Mouse (Mus musculus): ENCODE measurements around the gene Plekha6. TPM values are rescaled to one million over a fixed set of nuclear protein-coding genes. Genes with fewer than 3 reads are reported as not detected.
A peak's percentile ranks its signal among the peaks of the same experiment; 100 is the strongest.

Gene Plekha6
- polyA plus RNA-seq, 1 experiment from 2014 or later: 4.0 TPM

DNA sequence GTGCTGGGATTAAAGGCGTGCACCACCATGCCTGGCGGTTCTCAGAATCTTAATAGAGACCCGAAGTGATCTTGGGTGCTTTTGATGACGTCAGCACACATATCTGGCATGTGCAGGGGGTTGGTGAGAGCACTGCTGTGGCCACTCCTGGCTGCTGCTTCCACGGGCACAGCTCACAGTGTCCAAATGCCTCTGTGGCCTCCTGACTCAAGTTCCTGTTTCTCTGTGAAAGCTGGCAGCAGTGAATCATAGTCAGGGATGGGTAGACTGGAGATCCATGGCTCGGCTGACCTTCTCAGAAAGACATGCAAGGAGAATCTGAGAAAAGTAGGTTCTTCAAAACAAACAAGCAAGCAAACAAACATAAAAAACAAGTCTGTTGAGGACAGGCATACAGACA is 151.8 kb downstream of the Plekha6 start:
- WGBS: 83% methylated on average over 6 of the region's 6 CpGs
- Histone ChIP-seq H3K4me1 (peaks cover 5% of the 10 kb centered on the region), H3K9me3 (no peaks in the 10 kb centered on the region), H3K27me3 (no peaks in the 10 kb centered on the region), H3K9ac (no peak overlapping the region), H3K4me3 (no peak overlapping the region), H3K27ac (no peak overlapping the region), H3K4me2 (no peak overlapping the region), H3K36me3 (no peaks in the 10 kb centered on the region)
- ATAC-seq (ENCODE audit: insufficient number of reproducible peaks, insufficient read depth, low FRiP score, low TSS enrichment, low read depth): no peak

DNA sequence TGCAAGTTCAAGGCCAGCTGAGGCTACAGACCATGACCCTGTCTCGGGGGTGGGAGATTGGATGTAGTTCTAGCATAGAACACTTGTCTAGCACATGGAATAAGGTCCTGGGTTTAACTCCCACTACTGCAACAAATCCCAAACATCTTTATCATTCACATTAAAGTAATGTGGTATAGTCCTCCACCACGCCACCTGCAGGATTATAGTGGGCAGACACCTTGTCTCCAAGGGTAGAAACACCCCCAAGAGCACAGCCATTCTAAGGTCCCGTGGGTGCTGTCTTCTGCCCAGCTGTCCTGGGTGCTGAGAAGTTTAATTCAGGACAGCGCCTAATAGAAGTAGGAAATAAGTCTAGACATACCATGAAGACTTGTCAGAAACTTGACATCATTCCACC is 152.6 kb downstream of the Plekha6 start:
- Histone ChIP-seq H3K9me3 (no peaks in the 10 kb centered on the region), H3K4me1 (peaks cover 5% of the 10 kb centered on the region), H3K4me3 (no peak overlapping the region), H3K36me3 (no peaks in the 10 kb centered on the region), H3K9ac (no peak overlapping the region), H3K27ac (no peak overlapping the region), H3K27me3 (no peaks in the 10 kb centered on the region), H3K4me2 (no peak overlapping the region)
- ATAC-seq (ENCODE audit: insufficient number of reproducible peaks, insufficient read depth, low FRiP score, low TSS enrichment, low read depth): no peak
- 80% methylated on average over 4 of the region's 4 CpGs for WGBS

DNA sequence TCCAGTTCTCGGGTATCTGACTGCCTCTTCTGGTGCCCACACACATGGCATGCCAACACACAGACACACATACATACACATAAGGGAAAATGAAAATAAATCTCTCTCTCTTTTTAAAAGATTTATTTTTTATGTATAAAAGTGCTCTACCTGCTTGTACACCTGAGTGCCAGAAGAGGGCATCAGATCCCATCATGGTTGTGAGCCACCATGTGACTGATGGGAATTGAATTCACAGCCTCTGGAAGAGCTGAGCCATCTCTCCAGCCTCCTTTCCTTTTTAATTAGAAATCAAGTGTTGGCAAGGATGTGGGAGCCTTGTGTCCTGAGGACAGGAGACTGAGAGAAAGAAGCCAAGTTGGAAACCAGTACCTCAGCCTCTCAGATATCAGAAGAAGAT is 153.1 kb downstream of the Plekha6 start:
- no peak overlapping the region for H3K27ac ChIP-seq
- ATAC-seq (ENCODE audit: insufficient number of reproducible peaks, insufficient read depth, low FRiP score, low TSS enrichment, low read depth): no peak

DNA sequence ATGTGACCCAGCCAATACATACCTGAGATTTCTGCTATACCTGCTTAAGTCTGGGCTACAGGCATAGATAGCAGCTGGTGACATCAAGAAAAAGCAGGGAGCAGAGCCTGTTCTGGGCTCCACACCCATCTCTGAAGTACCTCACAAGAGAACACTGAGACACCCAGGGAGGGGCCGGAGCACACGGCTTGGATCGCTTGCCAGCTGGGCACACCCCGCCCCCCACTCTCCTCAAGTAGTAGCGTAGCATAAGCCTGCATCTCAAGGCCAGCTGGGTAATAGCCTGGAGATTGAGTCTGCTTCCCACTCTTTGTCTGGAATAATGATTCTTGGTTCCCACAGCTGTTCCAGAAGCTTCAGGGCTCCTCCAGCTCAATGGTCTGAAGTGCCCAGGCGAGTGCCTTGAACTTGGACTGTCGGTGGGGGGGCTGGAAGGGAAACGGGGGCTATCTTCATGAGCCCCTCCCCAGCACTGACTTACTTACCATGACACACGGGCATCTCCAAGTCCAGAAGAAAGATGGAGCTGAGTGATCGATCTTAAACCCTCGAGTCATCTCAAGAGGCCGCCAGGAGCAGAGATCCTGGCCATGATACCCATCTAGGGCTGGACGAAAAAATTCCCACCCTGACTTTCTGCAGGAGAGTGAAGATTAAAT is 157.4 kb downstream of the Plekha6 start, which contains the start of gene Kiss1:
Gene Kiss1 (plus strand): TSS at position 609 of the 659 bp plus-strand sequence.
- Histone ChIP-seq H3K9me3 (no peaks in the 10 kb centered on the region), H3K4me3 (no peak within 1 kb of the TSS), H3K27ac (no peak within 1 kb of the TSS), H3K27me3 (no peaks in the 10 kb centered on the region), H3K4me2 (no peak within 1 kb of the TSS), H3K4me1 (peaks cover 11% of the 10 kb centered on the region; the same call in 1 of the 2 replicates), H3K9ac (no peak within 1 kb of the TSS), H3K36me3 (no peaks in the 10 kb centered on the region)
- 85% methylated on average over 13 of the region's 13 CpGs for WGBS
- no peak for ATAC-seq (ENCODE audit: insufficient number of reproducible peaks, insufficient read depth, low FRiP score, low TSS enrichment, low read depth)

More for the DNA sequence above, 153.1 kb downstream of the Plekha6 start:
- Histone ChIP-seq H3K4me1 (peaks cover under 1% of the 10 kb centered on the region; the same call in 1 of the 2 replicates), H3K4me2 (no peak overlapping the region), H3K9ac (no peak overlapping the region), H3K36me3 (no peaks in the 10 kb centered on the region), H3K9me3 (no peaks in the 10 kb centered on the region), H3K4me3 (no peak overlapping the region), H3K27me3 (no peaks in the 10 kb centered on the region)
- 77% methylated on average over 1 of the region's 1 CpGs for WGBS

DNA sequence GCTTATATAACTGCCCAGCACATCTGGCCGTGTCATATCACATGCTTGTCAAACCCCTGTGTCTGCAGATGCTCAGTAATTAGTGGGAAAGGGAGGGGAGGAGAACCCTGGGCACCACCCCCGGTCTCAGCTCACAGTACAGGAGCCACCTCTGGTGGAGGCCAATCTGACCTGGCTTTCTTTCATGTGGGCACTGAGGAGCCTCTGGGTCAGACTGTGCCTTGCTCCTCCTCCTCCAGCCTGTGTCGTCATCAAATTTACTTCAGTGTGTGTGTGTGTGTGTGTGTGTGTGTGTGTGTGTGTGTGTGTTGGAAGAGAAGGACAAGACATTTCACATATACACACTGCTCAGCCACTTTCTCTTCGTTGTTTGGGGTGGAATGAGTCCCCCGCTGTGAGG is 159.3 kb downstream of the Plekha6 start:
- Histone ChIP-seq H3K27ac (no peak overlapping the region), H3K4me3 (no peak overlapping the region), H3K4me1 (peaks cover 11% of the 10 kb centered on the region; the same call in 1 of the 2 replicates), H3K4me2 (no peak overlapping the region), H3K9ac (no peak overlapping the region), H3K9me3 (no peaks in the 10 kb centered on the region), H3K27me3 (peaks cover 13% of the 10 kb centered on the region), H3K36me3 (no peaks in the 10 kb centered on the region)
- ATAC-seq (ENCODE audit: insufficient number of reproducible peaks, insufficient read depth, low FRiP score, low TSS enrichment, low read depth): no peak
- WGBS: 31% methylated on average over 5 of the region's 5 CpGs

DNA sequence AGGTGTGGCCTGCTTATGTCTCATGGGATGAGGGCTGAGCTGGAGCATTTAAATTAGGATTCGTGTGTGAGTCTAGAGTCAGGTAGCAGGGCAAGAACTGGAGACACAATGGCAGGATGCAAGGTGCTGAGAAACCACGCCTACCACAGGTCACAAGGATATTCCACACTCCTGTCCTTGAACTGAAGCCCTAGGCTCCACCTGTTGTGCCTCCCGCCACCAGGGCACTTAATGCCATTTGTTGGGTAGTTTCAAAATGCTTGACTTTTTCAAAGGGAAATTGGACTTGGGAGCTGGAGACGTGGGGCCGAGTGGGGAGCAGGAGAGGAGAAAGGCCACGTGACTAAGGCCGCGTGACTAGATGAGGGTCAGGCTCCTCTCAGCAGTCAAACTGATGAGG is 161.9 kb downstream of the Plekha6 start:
- Histone ChIP-seq H3K4me3 (no peak overlapping the region), H3K9ac (no peak overlapping the region), H3K4me2 (no peak overlapping the region), H3K4me1 (peaks cover 17% of the 10 kb centered on the region), H3K27me3 (peaks cover 38% of the 10 kb centered on the region), H3K27ac (no peak overlapping the region), H3K9me3 (no peaks in the 10 kb centered on the region), H3K36me3 (no peaks in the 10 kb centered on the region)
- 83% methylated on average over 8 of the region's 8 CpGs for WGBS
- no peak for ATAC-seq (ENCODE audit: insufficient number of reproducible peaks, insufficient read depth, low FRiP score, low TSS enrichment, low read depth)

DNA sequence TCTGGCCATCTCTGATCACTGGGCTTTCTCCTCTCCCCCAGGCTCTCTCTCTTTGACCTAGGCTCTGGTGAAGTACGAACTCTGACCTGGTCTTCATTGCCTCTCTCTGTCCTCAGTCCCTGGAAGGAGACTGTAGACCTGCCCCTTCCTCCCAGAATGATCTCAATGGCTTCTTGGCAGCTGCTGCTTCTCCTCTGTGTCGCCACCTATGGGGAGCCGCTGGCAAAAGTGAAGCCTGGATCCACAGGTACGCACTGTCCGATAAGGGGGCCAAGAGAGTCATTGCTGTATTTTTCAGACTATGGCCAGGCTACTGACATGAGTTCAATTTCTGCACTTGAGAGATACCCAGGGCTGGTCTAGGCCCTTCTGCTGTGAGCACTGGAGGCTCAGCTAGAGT is 163.1 kb downstream of the Plekha6 start:
- H3K4me3 ChIP-seq: no peak overlapping the region
- no peak overlapping the region for H3K4me2 ChIP-seq
- no peak overlapping the region for H3K9ac ChIP-seq
- no peaks in the 10 kb centered on the region for H3K9me3 ChIP-seq
- no peaks in the 10 kb centered on the region for H3K36me3 ChIP-seq
- H3K27me3 ChIP-seq: peaks cover 47% of the 10 kb centered on the region
- no peak for ATAC-seq (ENCODE audit: insufficient number of reproducible peaks, insufficient read depth, low FRiP score, low TSS enrichment, low read depth)
- H3K4me1 ChIP-seq: peaks cover 17% of the 10 kb centered on the region
- WGBS: 62% methylated on average over 5 of the region's 5 CpGs
- no peak overlapping the region for H3K27ac ChIP-seq

DNA sequence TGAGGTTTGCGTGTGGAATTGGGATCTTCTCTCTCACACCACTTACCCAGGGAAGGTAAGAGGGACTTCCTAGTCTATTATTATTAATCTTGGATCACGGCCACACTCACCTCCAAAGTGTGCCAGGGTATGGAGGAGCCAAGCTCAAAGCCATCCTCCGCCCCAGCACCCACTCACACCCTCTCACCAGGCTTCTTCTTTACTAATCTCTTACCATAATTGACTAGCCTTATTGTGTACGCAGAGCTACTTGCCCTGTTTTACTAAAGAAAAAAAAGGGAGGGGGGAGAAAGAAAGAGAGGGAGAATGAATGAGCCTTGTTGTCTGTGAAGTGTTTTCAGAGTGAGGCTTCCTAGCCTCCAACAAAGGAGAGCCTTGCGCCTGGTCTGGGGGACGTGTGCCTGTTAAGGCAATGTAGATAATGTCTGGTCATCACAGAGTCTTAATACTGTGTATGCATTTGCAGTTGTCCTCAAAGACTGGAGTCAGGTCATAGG is 164.3 kb downstream of the Plekha6 start:
- ATAC-seq (ENCODE audit: insufficient number of reproducible peaks, insufficient read depth, low FRiP score, low TSS enrichment, low read depth): no peak
- Histone ChIP-seq H3K9ac (no peak overlapping the region), H3K36me3 (no peaks in the 10 kb centered on the region), H3K4me3 (no peak overlapping the region), H3K9me3 (no peaks in the 10 kb centered on the region), H3K4me1 (peaks cover 13% of the 10 kb centered on the region), H3K27ac (no peak overlapping the region), H3K27me3 (peaks cover 47% of the 10 kb centered on the region), H3K4me2 (no peak overlapping the region)
- 58% methylated on average over 6 of the region's 6 CpGs for WGBS

DNA sequence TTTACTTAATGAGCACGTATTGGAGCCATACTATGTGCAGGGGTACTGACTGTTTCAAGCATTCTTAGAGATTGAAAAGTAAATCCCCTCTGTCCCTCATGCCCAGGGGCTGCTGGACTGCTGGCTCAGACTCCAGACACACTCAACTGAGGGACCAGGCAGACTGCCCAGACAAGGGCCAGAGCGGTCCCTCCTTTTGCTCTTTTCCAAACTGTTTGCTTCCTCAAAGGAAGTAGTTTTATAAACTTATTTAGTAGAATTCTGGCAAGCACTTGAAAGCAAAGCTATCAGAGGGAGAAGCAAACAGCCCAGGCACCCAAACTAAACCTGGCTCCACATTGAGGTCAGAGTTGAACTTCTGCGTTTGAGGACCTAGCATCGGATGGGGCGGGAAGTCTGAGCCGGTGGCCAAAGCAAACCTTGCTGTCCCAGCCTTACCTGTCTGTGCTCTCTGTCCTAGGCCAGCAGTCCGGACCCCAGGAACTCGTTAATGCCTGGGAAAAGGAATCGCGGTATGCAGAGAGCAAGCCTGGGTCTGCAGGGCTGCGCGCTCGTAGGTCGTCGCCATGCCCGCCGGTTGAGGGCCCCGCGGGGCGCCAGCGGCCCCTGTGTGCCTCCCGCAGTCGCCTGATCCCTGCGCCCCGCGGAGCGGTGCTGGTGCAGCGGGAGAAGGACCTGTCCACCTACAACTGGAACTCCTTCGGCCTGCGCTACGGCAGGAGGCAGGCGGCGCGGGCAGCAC is 165.1 kb downstream of the Plekha6 start:
- WGBS: 6% methylated on average over 34 of the region's 34 CpGs
- no peaks in the 10 kb centered on the region for H3K36me3 ChIP-seq
- H3K4me3 ChIP-seq: peak overlapping the region; percentile 36
- peak overlapping the region; percentile 63 for H3K4me2 ChIP-seq
- no peaks in the 10 kb centered on the region for H3K9me3 ChIP-seq
- peak overlapping the region; percentile 49; the same call in 1 of the 2 replicates for H3K9ac ChIP-seq
- no peak overlapping the region for H3K27ac ChIP-seq
- peaks cover 6% of the 10 kb centered on the region for H3K4me1 ChIP-seq
- no peak for ATAC-seq (ENCODE audit: insufficient number of reproducible peaks, insufficient read depth, low FRiP score, low TSS enrichment, low read depth)
- peaks cover 47% of the 10 kb centered on the region for H3K27me3 ChIP-seq

DNA sequence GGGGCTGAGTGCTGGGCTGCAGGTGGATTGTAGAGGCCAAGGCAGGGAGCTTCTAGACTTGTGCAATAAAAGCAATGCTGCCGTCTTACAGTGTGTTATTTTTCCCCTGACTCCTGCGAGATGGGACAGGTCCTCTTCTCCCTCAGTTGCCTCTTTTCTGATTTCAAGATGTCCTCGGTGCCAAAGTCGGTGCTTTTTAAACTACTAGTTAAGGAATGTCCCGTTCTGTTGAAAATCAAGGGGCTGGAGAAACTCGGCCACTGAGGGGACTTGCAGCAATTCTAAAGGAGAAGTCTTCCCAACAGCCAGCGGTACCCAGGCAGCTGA is 165.6 kb downstream of the Plekha6 start:
- ATAC-seq (ENCODE audit: insufficient number of reproducible peaks, insufficient read depth, low FRiP score, low TSS enrichment, low read depth): no peak
- H3K4me2 ChIP-seq: peak overlapping the region; percentile 63
- H3K27me3 ChIP-seq: peaks cover 47% of the 10 kb centered on the region
- peaks cover 6% of the 10 kb centered on the region for H3K4me1 ChIP-seq
- H3K4me3 ChIP-seq: peak overlapping the region; percentile 36
- no peaks in the 10 kb centered on the region for H3K9me3 ChIP-seq
- H3K27ac ChIP-seq: no peak overlapping the region
- no peaks in the 10 kb centered on the region for H3K36me3 ChIP-seq
- H3K9ac ChIP-seq: peak overlapping the region; percentile 49; the same call in 1 of the 2 replicates
- WGBS: 20% methylated on average over 7 of the region's 7 CpGs

DNA sequence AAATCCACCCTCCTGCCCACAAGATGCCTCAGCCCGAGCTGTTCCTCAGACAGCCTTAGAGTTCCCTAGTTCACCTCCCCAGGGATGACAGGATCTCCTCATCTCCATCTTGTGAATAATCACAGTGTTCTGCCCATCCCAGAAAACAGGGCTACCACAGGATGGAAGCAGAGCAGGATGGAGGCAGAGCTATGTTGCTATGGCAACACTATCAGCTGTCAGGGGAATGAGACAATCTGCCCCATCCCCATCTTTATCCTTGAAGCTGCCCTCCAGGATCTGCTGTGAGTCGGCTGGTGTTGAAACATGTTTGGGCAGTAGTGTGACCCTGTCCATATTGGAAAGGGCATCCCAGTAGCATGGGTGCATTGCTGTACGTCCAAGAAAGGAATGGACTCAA is 167.1 kb downstream of the Plekha6 start:
- Histone ChIP-seq H3K9me3 (no peaks in the 10 kb centered on the region), H3K4me3 (no peak overlapping the region), H3K27me3 (peaks cover 47% of the 10 kb centered on the region), H3K27ac (no peak overlapping the region), H3K4me1 (peaks cover 6% of the 10 kb centered on the region), H3K4me2 (no peak overlapping the region), H3K9ac (no peak overlapping the region), H3K36me3 (no peaks in the 10 kb centered on the region)
- WGBS: 68% methylated on average over 3 of the region's 3 CpGs
- no peak for ATAC-seq (ENCODE audit: insufficient number of reproducible peaks, insufficient read depth, low FRiP score, low TSS enrichment, low read depth)
